Mouse (Mus musculus): ENCODE results near the gene D630045J12Rik.

Gene D630045J12Rik

DNA sequence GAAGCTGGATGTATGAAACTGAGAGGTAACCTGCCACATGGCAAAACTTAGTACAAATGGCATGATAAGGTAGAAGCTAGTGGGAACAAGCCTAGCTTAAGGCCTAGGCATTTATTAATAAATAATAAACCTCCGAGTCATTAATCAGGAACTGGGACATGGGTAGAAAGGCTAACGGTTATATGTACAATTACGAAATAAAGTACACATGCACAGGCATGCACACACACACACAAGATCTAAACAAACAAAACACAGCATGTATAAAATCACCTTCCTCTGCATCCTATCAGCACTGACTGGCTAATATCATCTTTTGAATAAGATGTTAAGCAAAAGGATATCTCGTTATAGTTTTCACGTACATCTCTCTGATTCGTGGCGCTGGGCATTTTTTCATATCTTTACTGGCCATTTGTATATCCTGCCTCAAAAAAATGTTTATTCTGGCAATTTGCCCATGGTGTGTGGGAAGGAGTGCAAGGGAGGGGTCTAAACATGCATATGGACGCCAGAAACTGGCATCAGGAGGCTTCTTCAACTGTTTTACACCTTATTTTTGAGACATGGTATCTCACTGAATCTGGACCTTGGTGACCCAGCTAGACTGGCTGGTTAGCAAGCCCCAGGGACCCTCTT is 67.4 kb downstream of the D630045J12Rik start:
- no peak for DNase-seq

DNA sequence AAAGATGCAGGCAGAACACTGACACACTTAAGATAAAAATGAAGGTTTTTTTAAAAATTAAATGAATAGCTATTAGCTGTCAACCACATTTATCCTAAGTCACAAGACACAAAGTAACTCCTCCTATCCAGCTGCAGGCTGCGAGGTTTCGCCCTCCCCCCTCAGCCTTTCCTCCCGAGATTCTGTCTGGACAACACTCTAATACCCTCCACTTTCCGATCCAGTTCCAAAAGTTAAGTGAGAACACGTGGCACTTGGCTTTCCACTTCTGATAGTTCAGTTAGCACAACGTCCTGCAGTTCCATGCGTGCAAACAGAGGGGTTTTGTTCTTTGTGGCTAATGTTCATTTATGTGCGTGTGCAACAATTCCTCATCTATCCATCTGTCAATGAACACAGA is 69.0 kb downstream of the D630045J12Rik start:
- no peak for DNase-seq

DNA sequence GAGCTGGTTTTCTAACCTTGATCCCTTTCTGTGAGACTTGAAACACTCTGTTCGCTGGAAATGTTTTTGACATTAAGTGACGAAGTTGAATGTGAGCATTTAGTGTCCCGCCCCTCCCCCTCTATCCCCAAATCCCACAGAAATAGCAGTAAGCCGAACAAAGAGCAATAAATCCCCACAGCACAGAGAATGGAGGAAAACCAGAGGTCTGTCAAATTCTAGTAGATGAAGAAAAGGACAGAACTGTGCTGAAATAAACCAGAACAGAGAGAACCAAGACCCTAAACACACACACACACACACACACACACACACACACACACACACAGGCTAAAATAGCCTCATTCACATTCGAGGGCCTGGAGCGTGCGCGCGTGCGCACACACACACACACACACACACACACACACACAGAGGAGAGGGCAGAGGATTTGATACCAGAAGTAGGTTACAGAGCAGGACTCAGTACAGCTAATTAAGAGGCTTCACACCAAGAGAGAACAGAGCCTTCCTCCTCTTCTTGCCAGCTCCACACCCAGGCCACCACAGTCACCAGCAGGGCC is 72.0 kb downstream of the D630045J12Rik start:
- DNase-seq = no peak

DNA sequence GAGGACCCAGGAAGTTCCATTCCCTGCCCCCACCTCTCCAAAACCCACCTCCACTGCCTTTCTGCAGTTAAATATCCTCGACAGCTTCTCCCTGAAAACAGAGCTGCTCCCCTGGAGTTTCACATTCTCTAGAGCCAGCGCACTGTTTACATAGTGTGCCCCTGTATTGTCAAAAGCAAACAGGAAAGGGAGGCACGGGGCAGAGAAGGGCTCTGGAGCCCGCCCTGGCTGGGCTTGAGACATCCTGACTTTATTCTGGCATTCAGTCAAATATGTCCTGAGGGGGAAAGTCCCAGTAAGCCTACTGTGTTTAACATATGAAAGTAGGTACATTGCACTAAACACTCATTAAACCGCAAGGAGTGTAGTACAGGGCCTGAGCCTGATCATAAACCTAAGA is 73.1 kb downstream of the D630045J12Rik start:
- DNase-seq = no peak

DNA sequence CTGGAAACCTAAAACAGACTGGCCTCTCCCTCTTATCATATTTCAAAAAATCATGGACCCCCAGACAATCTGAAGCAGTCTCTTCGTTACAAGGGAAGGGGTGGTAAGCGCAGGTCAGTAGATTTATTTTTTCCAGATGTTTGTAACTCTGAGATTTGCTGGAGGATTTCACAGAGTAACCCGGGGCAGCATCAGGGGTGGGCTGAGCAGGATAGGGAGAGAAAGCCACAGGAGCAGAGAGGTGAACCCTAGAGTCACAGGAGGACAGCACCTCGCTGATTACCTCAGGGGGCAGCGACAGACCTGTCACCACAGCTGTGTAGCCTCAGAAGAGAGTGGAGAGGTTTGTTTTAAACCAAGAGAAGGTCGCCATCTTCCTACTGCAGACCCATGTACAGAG is 88.4 kb downstream of the D630045J12Rik start:
- DNase-seq = no peak

DNA sequence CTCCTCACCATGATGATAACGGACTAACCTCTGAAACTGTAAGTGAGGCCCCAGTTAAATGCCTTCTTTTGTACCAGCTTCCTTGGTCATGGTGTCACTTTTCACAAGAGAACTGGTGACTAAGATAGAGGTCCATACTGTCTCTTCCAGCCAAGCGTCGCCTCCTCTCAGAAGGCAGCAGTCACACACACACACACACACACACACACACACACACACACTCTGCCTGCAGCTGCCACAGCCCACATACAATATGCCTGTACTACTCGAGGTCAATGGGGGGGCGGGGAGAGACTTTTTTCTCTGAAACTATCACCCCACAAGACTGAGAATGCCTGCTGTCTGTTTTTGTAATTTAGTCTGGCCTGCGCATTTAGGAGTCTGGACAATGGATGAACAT is 89.1 kb downstream of the D630045J12Rik start:
- DNase-seq = no peak

DNA sequence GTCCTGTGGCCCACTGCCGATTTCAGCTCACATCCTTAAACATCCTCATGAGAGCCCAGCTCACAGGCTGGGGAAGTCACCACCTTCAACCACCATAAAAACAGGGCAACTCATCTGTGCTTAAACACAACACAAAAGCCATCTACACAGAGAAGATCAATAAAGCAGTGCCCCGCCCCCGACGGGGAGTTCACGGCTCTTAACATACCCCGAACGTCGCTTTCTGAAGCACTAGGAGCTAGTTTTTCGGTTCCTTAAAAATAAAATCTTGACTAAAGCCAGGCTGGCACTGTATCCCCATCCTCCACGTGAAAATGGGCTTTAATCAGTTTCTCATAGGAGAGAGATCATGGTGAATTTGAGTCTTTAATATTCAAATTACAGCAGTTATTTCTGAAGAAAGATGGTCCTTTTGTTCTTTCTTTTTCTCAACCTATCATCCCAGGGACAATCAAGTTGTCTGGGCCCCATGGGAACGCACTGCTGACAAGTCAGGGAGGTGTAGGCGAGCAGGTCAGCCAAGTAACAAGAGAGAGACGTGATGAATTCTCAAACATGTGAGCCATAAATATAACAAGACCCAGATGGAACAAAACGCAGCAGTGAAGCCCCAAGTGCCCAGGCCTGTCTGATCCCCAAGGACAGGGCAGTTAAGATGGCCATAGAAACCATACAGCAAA is 90.8 kb downstream of the D630045J12Rik start:
- DNase-seq = no peak

DNA sequence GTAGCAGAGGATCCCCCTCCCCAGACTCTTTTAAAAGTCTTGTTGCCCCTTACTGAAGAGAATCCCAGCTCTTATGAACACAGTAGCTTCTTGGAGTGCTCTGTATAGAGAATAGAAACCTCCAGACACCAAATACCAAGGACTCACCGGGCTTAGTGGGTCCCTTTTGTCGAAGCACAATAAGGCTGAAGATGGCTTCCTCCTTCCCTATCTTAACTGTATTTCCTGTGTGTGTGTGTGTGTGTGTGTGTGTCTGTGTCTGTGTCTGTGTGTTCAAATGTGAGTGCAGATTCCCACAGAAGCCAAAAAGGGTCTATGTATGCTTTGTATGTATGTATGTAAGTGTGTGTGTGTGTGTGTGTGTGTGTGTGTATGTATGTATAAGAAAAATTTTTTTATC is 93.3 kb downstream of the D630045J12Rik start:
- no peak for DNase-seq

DNA sequence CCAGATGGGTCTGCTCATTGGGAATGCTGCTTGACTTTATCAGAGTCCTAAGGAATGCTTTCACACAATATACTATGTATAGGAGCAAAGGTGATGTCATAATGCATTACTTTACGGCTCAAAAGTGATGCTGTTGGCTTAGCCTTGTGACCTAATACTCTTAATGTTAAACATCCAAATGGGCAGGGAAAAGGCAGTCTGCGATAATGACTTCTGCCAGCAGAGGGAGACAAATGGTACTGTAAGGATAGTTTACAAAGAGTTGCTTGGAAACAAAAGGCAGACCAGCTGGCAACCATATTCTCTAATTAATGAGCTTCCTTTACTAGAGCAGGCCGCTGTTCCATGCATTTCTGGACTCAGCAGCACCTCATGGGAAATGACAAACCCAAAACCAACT is 93.7 kb downstream of the D630045J12Rik start:
- DNase-seq = peak; percentile 94

DNA sequence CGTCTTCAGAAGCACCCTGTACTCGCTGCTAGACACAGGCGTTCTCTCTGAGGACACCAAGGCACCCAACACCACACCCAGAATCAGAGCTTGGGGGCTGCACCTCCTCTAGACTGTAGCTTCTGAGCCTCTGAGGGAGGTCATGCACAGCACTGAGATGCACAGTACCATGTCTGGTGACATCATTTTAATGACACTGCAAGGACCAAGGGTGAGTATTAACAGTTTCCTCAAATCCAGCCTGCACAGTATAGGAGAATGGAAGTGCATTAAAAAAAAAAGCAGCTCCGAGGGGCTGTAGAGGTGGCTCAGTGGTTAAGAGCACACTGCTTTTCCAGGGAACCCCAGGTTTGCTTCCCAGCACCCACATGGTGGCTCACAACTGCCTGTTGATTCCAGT is 94.2 kb downstream of the D630045J12Rik start:
- no peak for DNase-seq

DNA sequence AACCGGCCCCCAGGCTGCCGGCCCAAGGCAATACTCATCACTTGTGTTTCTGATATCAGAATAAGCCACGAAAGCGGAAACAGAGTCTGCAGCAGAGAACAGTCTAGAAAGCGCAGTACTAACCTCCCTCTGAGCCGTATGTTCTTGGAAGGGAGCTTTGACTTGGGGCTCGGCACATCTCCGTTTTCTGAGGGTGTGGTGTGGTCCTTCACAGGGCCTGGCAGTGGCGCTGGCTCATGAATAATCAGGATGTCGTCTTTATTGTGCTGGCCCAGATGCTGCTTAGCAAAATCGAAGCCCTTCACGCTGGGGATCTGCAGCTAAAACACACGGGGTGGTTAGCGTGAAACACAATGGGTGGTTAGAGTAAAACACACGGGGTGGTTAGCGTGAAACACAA is 95.9 kb downstream of the D630045J12Rik start:
- no peak for DNase-seq

DNA sequence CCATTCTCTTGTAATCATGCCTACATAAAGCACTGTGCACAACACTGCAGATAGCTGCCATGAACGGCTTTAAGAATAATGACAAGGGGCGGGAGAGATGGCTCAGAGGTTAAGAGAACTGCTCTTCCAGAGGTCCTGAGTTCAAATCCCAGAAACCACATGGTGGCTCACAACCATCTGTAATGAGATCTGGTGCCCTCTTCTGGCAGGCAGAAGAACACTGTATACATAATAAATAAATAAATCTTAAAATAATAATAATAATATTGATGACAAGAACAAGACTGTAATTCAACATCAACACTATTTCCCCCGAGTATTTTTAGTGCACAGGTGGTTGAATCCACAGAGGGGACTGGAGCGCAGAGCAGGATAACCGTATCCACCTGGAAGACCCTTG is 97.6 kb downstream of the D630045J12Rik start:
- DNase-seq = no peak

DNA sequence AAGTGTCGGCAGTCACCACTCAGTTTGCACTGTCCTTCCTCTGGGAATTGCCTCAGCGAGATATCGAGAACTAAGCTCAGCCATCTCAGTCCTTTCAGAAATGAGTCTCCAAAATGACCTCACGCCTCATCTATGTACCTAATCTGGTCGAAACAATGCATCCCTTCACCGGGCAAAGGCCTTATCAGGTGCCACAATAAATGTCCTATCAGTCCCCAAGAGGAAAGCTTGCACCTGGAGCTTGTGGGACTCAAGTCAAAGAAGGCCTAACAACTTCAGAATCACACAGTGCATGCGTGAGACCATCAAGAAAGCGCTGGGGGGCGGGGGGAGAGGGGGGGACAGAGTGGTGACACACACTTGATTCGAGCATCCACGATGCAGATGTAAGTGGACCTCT is 101.5 kb downstream of the D630045J12Rik start:
- no peak for DNase-seq

DNA sequence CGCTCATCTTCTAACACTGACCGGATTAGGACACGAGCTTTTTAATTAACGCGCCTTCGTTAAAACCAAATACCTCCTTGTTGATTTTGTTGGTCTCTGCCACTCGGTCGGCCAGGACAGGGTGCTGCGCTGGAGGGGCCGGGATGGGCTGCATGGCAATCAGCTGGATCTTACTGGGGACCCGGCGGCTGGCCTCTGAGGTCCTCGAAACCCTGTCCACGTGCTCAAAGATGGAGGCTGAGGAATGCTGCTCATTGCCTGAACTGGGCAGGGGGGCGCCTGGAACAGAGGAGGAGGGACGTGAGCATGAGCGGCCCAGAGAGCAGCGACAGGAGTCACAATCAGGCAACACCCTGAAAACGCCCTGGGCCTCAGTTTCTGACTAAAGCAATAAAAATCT is 104.3 kb downstream of the D630045J12Rik start:
- DNase-seq = no peak

DNA sequence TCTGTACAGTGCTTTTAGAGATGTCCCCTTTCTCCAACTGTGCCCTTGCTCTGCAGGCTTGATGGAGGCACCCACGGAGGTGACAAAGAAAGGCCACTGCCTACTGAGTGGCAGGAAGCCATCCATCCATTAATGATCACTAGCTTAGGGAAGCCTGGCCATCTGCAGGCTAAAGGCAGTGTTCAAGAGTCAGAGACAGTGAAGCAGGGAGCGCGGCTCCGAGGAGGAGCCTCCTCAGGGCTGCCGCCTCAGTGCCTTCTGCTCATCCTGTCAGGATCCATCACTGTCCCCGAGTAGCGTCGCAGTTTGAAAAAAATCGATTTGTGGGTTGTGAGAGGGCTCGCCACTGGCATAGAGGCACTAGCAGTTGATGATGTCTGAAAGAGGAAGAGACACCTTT is 105.2 kb downstream of the D630045J12Rik start:
- no peak for DNase-seq

DNA sequence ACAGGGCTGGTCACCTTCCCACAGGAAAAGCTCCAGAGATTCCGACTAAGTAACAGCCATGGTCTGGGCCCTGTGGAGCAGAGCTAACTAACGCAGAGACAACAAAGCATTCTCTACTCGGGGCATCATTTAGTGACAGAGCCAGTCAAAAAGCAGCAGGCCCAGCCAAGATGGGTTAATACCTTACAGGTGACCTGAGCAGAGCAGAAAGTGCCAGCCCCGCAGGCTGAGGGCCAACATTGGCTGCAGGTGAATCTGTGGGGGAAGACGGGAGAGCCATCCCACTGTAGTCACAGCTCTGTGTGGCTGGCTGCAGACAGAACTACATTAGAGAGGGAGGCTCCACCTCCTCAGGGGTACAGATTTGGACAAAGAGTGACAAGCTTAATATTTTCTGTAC is 106.5 kb downstream of the D630045J12Rik start:
- DNase-seq = no peak

DNA sequence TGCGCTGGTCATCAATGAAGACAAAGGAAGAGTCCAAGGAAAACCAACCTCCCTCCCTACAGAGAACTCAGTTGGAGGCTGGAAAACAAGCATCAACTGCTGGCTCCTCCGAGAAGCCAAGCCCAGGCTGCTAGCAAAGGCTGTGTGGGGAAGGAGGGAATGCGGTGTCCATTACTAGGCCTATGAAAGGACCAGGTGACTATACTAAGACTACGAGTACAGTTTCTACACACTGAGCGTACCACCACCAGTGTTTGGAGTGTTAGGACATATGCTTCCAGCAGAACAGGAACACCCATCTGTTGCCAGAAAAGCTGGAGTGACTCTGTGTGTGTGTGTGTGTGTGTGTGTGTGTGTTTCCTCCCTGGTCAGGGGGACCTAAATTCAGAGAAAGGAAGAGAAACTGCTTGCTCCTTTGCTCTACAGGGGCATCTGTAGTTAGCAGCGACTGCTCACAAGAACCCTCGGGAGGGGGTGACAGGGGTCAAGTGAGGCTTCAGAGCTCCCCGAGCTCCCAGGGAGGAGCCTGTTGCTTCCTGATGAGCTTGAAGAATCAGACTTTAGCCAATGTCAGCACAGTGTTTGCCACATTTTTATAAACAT is 108.2 kb downstream of the D630045J12Rik start:
- peak; percentile 78 for DNase-seq

DNA sequence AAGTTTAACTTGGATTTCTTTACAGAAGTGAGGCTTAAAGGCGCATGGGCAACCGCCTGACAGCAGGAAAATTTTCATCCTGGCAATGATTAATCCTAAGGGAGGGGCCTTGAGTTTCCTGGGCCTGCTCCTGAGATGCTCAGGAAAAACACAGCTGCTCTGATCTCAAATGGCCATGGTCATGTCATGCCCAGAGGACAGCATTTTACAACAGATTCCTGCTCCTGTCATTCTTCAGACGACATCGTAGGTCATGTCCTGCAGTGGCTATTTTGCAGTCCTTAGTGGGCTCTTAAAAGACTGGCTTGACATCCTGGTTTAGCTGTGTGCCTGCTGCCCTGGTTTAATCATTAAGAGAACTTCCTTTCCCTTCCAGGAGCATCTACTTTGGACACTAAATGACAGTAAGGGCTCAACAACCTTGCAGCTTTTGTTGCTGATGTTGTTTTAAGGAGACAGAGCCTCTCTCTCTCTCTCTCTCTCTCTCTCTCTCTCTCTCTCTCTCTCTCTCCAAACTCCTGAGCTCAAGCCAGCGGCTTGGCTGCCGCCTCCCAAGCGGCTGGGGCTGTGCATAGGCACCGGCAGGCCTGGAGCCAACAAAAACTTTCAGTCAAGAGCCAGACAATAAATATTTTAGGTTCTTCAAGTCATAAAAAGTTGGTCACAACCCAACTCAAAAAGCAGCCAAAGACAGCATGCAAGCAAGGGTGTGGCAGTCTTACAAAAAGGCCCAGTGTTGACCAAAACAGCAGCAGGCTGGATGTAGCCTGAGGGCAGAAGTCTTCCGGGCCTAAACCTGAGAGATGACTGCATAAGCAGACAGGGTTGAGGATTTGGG is 109.4 kb downstream of the D630045J12Rik start:
- DNase-seq = peak; percentile 86

DNA sequence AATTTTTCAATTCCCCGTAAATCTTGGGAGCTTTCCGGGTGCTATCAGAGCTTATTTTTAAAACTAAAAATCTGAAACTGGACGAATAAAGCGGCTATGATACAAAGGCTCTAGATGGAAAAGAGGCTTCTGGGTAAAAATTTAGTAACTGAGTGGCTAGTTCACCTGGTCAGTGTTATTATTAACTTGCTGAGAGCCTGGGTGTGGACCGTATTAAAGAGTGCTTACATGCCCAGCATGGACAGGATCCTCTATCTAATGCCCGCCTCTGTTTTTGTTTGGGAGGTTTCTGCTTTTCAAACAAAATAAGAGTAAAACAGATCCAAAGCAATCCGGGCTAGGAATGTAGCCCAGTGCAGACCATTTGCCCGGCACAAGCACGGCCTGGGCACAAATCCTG is 113.4 kb downstream of the D630045J12Rik start:
- no peak for DNase-seq

DNA sequence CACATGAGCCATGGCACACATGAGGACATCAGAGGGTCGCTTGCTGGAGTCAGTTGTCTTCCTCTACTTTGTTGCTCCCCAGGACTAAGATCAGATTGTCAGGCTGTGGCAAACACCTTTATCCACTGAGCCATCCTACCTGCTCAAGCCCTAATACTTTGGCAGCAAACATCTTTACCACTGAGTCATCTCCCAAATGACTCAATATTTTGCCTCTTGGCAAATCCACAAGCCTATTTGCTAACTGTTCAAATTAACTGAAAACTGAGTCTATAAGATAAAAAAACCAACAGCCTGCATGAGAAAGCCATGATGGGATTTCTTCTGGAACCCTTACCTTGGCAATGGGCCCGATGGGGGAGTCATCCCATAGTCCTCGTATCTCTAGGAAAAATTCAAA is 114.7 kb downstream of the D630045J12Rik start:
- DNase-seq = no peak

DNA sequence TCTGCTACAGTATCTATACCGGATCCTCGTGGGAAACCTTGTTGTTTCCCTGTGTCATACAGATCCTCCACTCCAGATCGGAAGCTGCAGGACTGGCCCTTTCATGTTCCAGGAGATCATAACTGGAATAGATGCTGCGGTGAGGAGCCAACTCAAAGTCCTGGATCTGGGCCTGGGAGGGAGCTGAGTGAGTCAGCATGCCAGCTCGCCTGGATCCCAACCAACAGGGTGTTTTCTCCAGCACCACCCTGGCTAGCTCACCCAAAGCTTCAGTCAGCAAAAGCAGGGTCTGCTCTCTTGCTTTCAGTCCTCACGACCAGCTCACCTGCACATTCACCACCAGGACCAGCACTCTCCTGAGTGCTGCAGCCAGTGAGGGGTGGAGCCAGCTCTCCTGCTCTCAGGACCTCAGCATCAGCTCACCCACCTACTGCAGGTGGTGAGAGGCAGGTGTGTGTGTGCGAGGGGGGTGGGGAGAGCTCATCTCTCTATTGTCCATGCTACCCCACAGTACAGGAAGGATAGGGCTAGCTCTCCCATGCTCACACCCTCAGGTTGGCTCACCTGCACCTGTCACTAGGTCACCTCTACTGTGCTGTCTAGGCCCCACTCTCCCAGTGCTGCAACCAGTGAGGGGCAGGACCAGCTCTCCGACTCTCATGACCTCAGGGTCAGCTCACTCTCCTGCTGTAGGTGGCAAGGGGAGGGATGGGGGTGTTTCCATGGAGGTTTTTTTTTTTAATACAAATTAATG is 118.8 kb downstream of the D630045J12Rik start:
- DNase-seq = no peak

DNA sequence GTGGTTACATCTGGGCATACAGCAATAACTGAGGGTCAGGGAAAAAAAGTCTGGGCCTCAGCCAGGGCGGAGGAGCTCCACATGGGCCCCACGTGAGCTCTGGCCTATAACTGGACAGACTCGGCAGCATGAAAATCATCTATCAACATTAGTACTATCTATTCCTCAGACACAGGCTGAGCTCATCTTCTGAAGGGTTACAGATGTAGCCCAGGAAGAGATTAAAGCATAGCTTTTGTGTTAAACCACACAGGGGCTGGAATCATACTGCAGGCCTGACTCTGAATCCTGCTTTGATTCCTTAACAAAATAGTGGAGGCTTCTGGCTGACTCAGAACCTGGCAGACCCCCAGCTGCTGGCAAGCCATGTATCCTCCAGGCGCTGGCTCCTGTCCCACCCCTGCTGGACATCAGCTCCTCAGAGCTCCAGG is 122.0 kb downstream of the D630045J12Rik start:
- DNase-seq = peak; percentile 76

All from kidney, postnatal 10 days (tissue).